Mouse (Mus musculus) heart, adult 2 months (tissue): Measurements from ENCODE around the gene Nap1l5.

Source experiments
- CTCF ChIP-seq: fragments of 200-600 bp; IDR thresholded peaks from 2 replicates; pipeline ENCODE4 v1.8.1; 2022; ENCODE audit warnings: antibody characterized with exemption, mild to moderate bottlenecking, moderate library complexity
- POLR2A ChIP-seq: fragments of 200-500 bp; IDR thresholded peaks from 2 replicates; pipeline ENCODE4 v1.6.1; 2011; ENCODE audit warnings: mild to moderate bottlenecking, low read depth, low read length, control low read depth; ENCODE audit not compliant: insufficient read depth

DNA sequence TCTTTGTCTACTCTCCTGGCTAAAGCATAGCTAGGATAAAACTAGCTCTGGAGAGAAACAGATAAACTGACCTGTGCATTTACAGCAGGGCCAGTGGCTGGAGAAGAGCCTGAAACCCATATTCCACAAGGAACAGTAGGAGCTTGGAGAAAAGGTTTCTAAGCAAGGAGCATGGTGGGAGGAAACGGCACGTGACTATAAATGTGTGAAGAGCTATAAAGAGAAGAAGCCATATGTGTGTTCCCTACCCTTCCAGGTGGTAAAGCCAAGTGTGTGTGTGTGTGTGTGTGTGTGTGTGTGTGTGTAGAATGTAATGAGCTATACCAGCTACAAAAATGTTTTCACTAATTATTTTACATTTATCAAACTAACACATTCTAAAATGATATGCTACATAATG lies 35.4 kb upstream of the Nap1l5 start:
- TF ChIP-seq CTCF, result no peak
- no peak for TF ChIP-seq POLR2A
